Mouse (Mus musculus) midbrain, embryonic 10.5 days (tissue): Measurements from ENCODE around the gene Tmem87b. TPM values are rescaled to one million over a fixed set of nuclear protein-coding genes. Genes with fewer than 3 reads are reported as not detected.
A peak's percentile ranks its signal among the peaks of the same experiment; 100 is the strongest.

Experiments
- DNase-seq: peaks from one replicate; pipeline ENCODE4 v3.0.0-alpha.2; 2017; ENCODE audit warnings: low spot score
- H3K27ac ChIP-seq: fragments of 300-500 bp; sonication (generic); replicated peaks from 2 replicates; pipeline ENCODE4 v1.5.1; 2016; ENCODE audit warnings: mild to moderate bottlenecking
- H3K27me3 ChIP-seq: fragments of 300-500 bp; sonication (generic); 2 replicates; pipeline ENCODE4 v1.6.1; 2016; ENCODE audit warnings: low read depth, mild to moderate bottlenecking; ENCODE audit not compliant: poor library complexity, severe bottlenecking
- H3K36me3 ChIP-seq: fragments of 300-500 bp; sonication (generic); 2 replicates; pipeline ENCODE4 v1.6.1; 2016; ENCODE audit warnings: mild to moderate bottlenecking, moderate library complexity
- H3K4me1 ChIP-seq: fragments of 300-500 bp; sonication (generic); 2 replicates; pipeline ENCODE4 v1.6.1; 2016
- H3K4me3 ChIP-seq: fragments of 300-500 bp; sonication (generic); 2 replicates; pipeline ENCODE4 v1.5.1; 2016; ENCODE audit warnings: mild to moderate bottlenecking, moderate library complexity
- H3K9me3 ChIP-seq: fragments of 300-500 bp; sonication (generic); replicated peaks from 2 replicates; pipeline ENCODE4 v1.6.1; 2016; ENCODE audit warnings: mild to moderate bottlenecking
- WGBS: fragments of 180-500 bp; shearing (Covaris S2); methylation state at CpG from one replicate; pipeline ENCODE4 v1.1.7; 2016; 5-methylcytosine and 5-hydroxymethylcytosine counted together
- polyA plus RNA-seq: library from polyadenylated mRNA; unstranded; fragments of >200 nt; fragmentation: Nextera tagmentation; extraction: Ambion mirVana; gene quantifications from 2 replicates; pipeline ENCODE4 v1.2.1, GENCODE M21; 2016

Tmem87b gene
- polyA plus RNA-seq, 1 experiment from 2014 or later: 21.7 TPM

- Histone ChIP-seq H3K4me3 (no peak overlapping the region), H3K36me3 (no peaks in the 10 kb centered on the region), H3K4me1 (peaks cover 9% of the 10 kb centered on the region), H3K27ac (no peak overlapping the region), H3K27me3 (no peaks in the 10 kb centered on the region), H3K9me3 (no peaks in the 10 kb centered on the region)
- WGBS: 92% methylated on average over 11 of the region's 11 CpGs
- DNase-seq: no peak
Measured at GRCm38 (mm10) chr2:128790875-128791614, 26.9 kb upstream of the Tmem87b start.

- H3K36me3 ChIP-seq: no peaks in the 10 kb centered on the region
- no peak for DNase-seq
- no peak overlapping the region for H3K4me3 ChIP-seq
- no peaks in the 10 kb centered on the region for H3K4me1 ChIP-seq
- 82% methylated on average over 6 of the region's 6 CpGs for WGBS
- no peak overlapping the region for H3K27ac ChIP-seq
- no peaks in the 10 kb centered on the region for H3K9me3 ChIP-seq
- H3K27me3 ChIP-seq: no peaks in the 10 kb centered on the region
Measured at GRCm38 (mm10) chr2:128793958-128794357, 24.0 kb upstream of the Tmem87b start.

GRCm38 (mm10) chr2:128796463-128796862 lies 21.5 kb upstream of the Tmem87b start:
- Histone ChIP-seq H3K4me1 (no peaks in the 10 kb centered on the region), H3K36me3 (peaks cover 7% of the 10 kb centered on the region; the same call in 1 of the 2 replicates), H3K4me3 (no peak overlapping the region), H3K27ac (no peak overlapping the region; the same call in 1 of the 2 replicates), H3K9me3 (no peaks in the 10 kb centered on the region), H3K27me3 (no peaks in the 10 kb centered on the region)
- 82% methylated on average over 6 of the region's 6 CpGs for WGBS
- no peak for DNase-seq

- Histone ChIP-seq H3K36me3 (peaks cover 12% of the 10 kb centered on the region; the same call in 1 of the 2 replicates), H3K9me3 (no peaks in the 10 kb centered on the region), H3K4me3 (no peak overlapping the region), H3K4me1 (no peaks in the 10 kb centered on the region), H3K27me3 (no peaks in the 10 kb centered on the region), H3K27ac (no peak overlapping the region)
- 91% methylated on average over 4 of the region's 4 CpGs for WGBS
- DNase-seq: no peak
Measured at GRCm38 (mm10) chr2:128803441-128803840, 14.5 kb upstream of the Tmem87b start.

- H3K4me1 ChIP-seq: no peaks in the 10 kb centered on the region
- no peak for DNase-seq
- no peaks in the 10 kb centered on the region for H3K27me3 ChIP-seq
- H3K9me3 ChIP-seq: no peaks in the 10 kb centered on the region
- no peak overlapping the region for H3K27ac ChIP-seq
- H3K4me3 ChIP-seq: no peak overlapping the region
- H3K36me3 ChIP-seq: peaks cover 12% of the 10 kb centered on the region; the same call in 1 of the 2 replicates
- WGBS: 68% methylated on average over 4 of the region's 4 CpGs
Measured at GRCm38 (mm10) chr2:128805341-128805740, 12.6 kb upstream of the Tmem87b start.

- peaks cover 4% of the 10 kb centered on the region; the same call in 1 of the 2 replicates for H3K36me3 ChIP-seq
- no peak overlapping the region for H3K27ac ChIP-seq
- H3K9me3 ChIP-seq: no peaks in the 10 kb centered on the region
- WGBS: 87% methylated on average over 8 of the region's 8 CpGs
- H3K4me1 ChIP-seq: no peaks in the 10 kb centered on the region
- H3K4me3 ChIP-seq: no peak overlapping the region
- H3K27me3 ChIP-seq: no peaks in the 10 kb centered on the region
- no peak for DNase-seq
Measured at GRCm38 (mm10) chr2:128806561-128806960, 11.4 kb upstream of the Tmem87b start.

- Histone ChIP-seq H3K4me3 (no peak overlapping the region), H3K4me1 (peaks cover 11% of the 10 kb centered on the region; the same call in 1 of the 2 replicates), H3K27ac (no peak overlapping the region), H3K36me3 (no peaks in the 10 kb centered on the region), H3K9me3 (no peaks in the 10 kb centered on the region), H3K27me3 (no peaks in the 10 kb centered on the region)
- DNase-seq: no peak
- WGBS: 39% methylated on average over 2 of the region's 2 CpGs
Measured at GRCm38 (mm10) chr2:128812761-128813160, 5.2 kb upstream of the Tmem87b start.

GRCm38 (mm10) chr2:128816311-128816710 lies 1.6 kb upstream of the Tmem87b start:
- 95% methylated on average over 1 of the region's 1 CpGs for WGBS
- Histone ChIP-seq H3K36me3 (no peaks in the 10 kb centered on the region), H3K27ac (no peak overlapping the region), H3K27me3 (no peaks in the 10 kb centered on the region), H3K9me3 (no peaks in the 10 kb centered on the region), H3K4me1 (peaks cover 25% of the 10 kb centered on the region), H3K4me3 (no peak overlapping the region)
- no peak for DNase-seq

GRCm38 (mm10) chr2:128816916-128817315 lies 1.0 kb upstream of the Tmem87b start:
- 56% methylated on average over 6 of the region's 6 CpGs for WGBS
- Histone ChIP-seq H3K9me3 (no peaks in the 10 kb centered on the region), H3K4me3 (peak overlapping the region; percentile 74), H3K36me3 (no peaks in the 10 kb centered on the region), H3K4me1 (peaks cover 25% of the 10 kb centered on the region), H3K27me3 (no peaks in the 10 kb centered on the region), H3K27ac (no peak overlapping the region)
- no peak for DNase-seq

GRCm38 (mm10) chr2:128817387-128817785 lies 532 bp upstream of the Tmem87b start:
- Histone ChIP-seq H3K36me3 (no peaks in the 10 kb centered on the region), H3K4me1 (peaks cover 25% of the 10 kb centered on the region), H3K27ac (peak overlapping the region; percentile 93), H3K4me3 (peak overlapping the region; percentile 74), H3K27me3 (no peaks in the 10 kb centered on the region), H3K9me3 (no peaks in the 10 kb centered on the region)
- WGBS: under 1% methylated on average over 7 of the region's 7 CpGs
- no peak for DNase-seq

GRCm38 (mm10) chr2:128818956-128819643 lies 1.2 kb downstream of the Tmem87b start:
- Histone ChIP-seq H3K27me3 (no peaks in the 10 kb centered on the region), H3K4me3 (peak overlapping the region; percentile 74), H3K9me3 (no peaks in the 10 kb centered on the region), H3K27ac (peak overlapping the region; percentile 93), H3K4me1 (peaks cover 25% of the 10 kb centered on the region), H3K36me3 (peaks cover 8% of the 10 kb centered on the region)
- WGBS: 29% methylated on average over 14 of the region's 14 CpGs
- peak; percentile 21 for DNase-seq

GRCm38 (mm10) chr2:128820631-128821030 lies 2.7 kb downstream of the Tmem87b start:
- H3K36me3 ChIP-seq: peaks cover 20% of the 10 kb centered on the region
- no peak overlapping the region for H3K27ac ChIP-seq
- H3K9me3 ChIP-seq: no peaks in the 10 kb centered on the region
- no peak for DNase-seq
- H3K4me1 ChIP-seq: peaks cover 21% of the 10 kb centered on the region
- no peak overlapping the region for H3K4me3 ChIP-seq
- H3K27me3 ChIP-seq: no peaks in the 10 kb centered on the region
- whole genome bisulfite sequencing: 83% methylated on average over 2 of the region's 2 CpGs

GRCm38 (mm10) chr2:128823893-128824292 lies 6.0 kb downstream of the Tmem87b start:
- no peak overlapping the region for H3K27ac ChIP-seq
- H3K9me3 ChIP-seq: no peaks in the 10 kb centered on the region
- no peaks in the 10 kb centered on the region for H3K27me3 ChIP-seq
- peaks cover 46% of the 10 kb centered on the region for H3K36me3 ChIP-seq
- 90% methylated on average over 5 of the region's 5 CpGs for WGBS
- H3K4me3 ChIP-seq: no peak overlapping the region
- DNase-seq: no peak
- H3K4me1 ChIP-seq: peaks cover 10% of the 10 kb centered on the region
